Mouse (Mus musculus) heart, adult 2 months (tissue): Measurements from ENCODE around the gene Lamp1.

ENCODE experiments used
- CTCF ChIP-seq: fragments of 200-600 bp; IDR thresholded peaks from 2 replicates; pipeline ENCODE4 v1.8.1; 2022; ENCODE audit warnings: antibody characterized with exemption, mild to moderate bottlenecking, moderate library complexity
- POLR2A ChIP-seq: fragments of 200-500 bp; IDR thresholded peaks from 2 replicates; pipeline ENCODE4 v1.6.1; 2011; ENCODE audit warnings: mild to moderate bottlenecking, low read depth, low read length, control low read depth; ENCODE audit not compliant: insufficient read depth

GRCm38 (mm10) chr8:13213479-13214268 is 54.7 kb downstream of the Lamp1 start:
- TF ChIP-seq CTCF (peak; percentile 85), POLR2A (no peak)
